Mouse (Mus musculus): ENCODE measurements around the gene Mphosph8.

- TF ChIP-seq CTCF (IDR thresholded peaks at IDR 0.05; ENCODE audit: borderline replicate concordance, control insufficient read depth, extremely low read depth, insufficient read depth, low read length, poor library complexity) (no peak), POLR2A (IDR thresholded peaks at IDR 0.05; ENCODE audit: control insufficient read depth, extremely low read depth, insufficient read depth, low read length, poor library complexity) (no peak)
These were observed 1.1 kb upstream of the Mphosph8 start for GRCm38 (mm10) chr14:56666909-56667308.

Measured in thymus, adult 2 months (tissue).